Mouse (Mus musculus): Measurements from ENCODE around the gene Ccdc170.

DNA sequence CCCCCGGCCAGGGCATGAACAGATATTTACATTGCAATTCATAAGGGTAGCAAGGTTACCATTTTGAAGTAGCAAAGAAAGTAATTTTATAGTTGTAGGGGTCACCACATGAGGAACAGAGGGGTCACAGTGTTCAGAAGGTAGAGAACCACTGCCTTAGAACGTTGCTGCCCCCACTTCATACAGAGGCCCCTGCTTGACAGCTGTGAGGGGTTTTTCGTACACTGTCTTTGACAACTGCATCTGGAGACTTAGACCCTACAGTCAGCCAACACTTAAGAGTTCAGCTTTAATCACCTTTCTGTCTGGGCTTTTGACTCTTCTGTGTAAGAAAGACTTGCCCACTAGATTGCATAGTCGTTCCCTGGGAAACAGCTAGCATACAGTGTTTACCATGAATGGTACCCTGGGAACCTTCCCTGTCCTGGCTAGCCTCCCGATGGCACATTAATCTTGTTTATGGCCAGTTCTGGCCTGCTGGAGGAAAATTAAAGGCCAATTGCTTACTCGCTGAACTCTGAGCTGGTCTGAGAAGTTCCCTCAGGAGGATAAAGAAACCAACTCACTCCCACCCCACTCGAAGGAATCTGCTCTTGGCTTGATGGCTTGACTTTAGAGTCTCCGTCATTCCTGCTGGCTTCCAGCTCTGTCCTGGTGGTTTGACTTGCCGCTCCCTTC is 71.3 kb downstream of the Ccdc170 start:
- TF ChIP-seq POLR2A (IDR thresholded peaks at IDR 0.05; ENCODE audit: borderline replicate concordance, extremely low read depth, low read depth, low read length) (no peak), CTCF (IDR thresholded peaks at IDR 0.05; ENCODE audit: insufficient read depth, low read length) (no peak)

Data from lung, adult 2 months (tissue).